Mouse (Mus musculus): ENCODE data around the gene Zc3h12d.

The Zc3h12d gene

DNA sequence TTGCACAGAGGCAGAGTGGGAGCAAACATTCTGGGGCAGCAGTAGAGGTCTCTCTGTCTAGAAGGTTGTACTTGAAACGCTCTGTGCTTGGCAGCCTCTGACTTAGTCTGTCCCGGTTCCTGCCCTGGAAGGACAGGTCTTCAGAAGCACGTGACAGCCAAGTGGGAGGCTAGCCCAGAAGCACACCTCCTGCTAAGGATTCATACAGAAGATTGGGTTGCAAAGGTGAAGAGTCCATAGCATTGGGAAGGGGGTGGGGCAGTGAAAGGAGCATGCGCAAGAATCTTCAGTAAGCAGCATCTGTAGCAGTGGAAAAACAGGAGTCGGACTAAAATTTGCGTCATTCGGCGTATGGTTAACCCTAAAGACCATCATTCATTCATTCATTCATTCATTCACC lies 5.8 kb downstream of the Zc3h12d start:
- in situ Hi-C loops (cut with MboI; ENCODE audit: low sequenced_read_pairs): no loop called here

DNA sequence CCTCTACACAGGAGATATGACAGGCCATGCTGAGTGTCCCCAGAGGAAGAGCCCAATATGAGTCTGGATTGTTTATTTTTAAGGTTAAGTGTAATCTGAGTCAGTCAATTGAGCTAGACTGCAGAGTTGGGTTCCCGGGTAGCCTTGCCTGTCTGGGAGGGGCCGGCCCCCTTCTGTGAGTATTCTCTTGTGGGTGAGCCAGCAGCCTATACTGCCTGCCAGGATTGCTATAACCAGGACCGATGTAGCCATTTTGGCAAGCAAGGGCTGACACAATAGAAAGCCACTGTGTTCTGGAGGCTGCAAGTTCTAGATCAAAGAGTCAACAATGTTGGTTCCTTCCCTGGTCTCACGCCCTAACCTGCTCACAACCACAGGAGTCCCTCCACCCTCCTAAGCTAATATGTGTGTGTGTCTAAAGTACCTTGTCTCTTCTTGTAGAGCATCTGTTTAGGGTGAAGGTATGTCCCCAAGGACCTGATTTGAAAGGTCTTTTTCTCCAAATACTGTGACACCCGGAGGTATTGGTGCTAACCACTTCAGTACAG lies 6.7 kb downstream of the Zc3h12d start:
- in situ Hi-C loops (cut with MboI; ENCODE audit: low sequenced_read_pairs): no loop called here

DNA sequence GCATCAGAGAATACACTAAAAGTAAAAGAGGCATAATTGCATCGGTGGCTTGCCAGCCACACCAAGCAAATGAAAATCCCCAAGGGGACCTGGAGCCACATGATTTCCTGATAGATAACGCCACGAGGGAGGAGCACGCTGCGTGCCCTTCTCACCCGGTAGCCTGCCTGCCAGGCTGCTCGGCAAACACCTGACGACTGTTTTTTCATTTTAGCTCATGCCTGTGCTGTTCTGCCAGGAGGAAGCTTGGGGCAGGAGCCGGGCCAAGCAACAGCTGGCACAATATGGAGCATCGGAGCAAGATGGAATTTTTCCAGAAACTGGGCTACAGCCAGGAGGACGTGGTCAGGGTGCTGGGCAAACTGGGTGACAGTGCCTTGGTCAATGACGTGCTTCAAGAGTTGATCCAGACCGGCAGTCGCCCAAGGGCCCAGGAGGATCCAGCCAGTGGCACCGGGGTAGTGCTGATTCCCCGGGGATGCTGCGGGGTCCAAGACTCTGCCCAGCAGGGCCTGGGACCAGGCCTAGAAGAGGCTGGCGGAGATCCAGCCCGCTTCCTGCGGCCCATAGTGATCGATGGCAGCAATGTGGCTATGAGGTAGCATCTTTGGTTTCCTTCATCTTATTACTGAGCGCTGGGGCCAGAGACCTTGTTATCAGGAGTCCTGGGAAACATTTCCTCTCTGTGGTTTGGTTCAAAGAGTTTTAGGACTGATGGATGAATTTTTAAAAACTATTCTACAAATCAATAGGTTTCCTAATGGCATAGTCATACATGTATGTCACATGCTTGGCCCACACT lies 7.5 kb downstream of the Zc3h12d start:
- in situ Hi-C loops (cut with MboI; ENCODE audit: low sequenced_read_pairs): no loop called here

DNA sequence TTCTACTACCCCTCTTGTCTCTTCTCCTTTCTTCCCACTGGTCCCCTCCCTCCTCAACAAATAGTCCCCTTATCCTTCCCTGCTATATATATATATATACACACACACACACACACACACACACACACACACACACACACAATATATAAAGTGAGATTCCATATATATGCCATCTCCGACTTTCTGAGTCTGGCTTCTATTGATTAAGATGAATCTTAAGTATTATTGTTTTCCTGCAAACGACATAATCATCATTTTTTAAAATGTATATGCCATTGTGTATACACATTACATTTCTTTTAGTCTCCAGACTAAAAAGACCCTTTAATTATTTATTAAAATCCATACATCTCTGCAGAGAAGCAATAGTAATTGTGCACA lies 8.1 kb downstream of the Zc3h12d start:
- in situ Hi-C loops (cut with MboI; ENCODE audit: low sequenced_read_pairs): no loop called here

DNA sequence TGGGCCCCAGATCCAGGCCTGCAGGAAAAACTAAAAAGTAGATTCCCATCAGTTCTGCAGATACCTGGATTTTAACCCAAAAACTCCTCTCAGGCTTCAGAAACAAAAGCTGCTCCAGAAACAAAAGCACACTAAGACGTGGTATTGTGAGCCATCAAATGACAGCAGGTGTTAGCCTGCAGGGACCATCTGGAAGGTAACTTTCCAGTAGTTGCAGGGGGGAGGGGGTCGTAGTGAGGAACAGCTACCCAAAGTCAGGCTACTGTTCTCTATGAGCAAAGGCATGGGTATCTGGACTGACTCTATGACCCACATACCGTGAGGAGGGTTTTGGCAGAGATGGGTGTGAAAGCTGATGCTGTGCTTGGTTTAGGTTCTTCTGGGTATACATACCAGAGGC lies 8.5 kb downstream of the Zc3h12d start:
- in situ Hi-C loops (cut with MboI; ENCODE audit: low sequenced_read_pairs): no loop called here

DNA sequence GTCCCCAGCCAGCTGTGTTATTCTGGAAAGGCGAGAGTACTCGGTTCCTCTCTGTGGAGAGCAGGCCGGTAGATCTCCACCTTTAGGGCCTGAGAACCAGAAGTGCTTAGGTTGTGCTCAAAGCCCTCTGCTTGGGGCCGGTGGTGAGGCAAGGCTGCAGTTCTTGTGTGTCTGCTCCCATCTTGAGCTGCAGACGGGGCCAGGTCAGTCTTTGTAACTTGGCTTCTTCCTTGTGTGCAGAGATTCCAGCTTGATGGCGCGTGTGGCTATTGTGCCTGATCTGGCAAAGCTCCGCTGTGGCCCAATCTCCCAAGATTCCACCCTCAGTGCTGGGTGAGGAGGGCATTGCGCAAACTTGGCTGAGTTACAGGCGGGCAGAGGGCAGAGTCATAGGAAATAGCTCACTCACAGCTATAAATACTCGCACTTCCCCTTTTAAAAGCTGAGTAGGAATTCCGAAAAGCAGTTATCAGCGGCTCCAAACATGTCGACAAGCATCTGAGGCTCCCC lies 9.4 kb downstream of the Zc3h12d start:
- in situ Hi-C loops (cut with MboI; ENCODE audit: low sequenced_read_pairs): no loop called here

DNA sequence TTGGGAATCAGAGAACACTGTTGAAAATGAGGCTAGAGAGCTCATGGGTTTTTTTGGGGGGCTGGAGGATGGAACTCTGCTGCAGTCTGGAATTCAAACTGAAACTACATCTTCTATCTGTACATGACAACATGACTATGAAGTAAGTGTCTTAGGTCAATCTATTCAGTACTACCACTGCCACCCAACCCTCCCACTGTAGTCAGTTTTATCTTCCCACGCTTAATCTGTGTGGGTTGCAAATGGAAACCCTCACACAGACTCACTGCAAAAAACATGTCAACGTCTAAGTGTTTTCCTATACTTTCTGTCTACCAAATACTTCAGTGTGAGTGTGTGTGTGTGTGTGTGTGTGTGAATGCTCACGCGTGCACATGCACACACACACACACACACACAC lies 10.9 kb downstream of the Zc3h12d start:
- in situ Hi-C loops (cut with MboI; ENCODE audit: low sequenced_read_pairs): no loop called here

DNA sequence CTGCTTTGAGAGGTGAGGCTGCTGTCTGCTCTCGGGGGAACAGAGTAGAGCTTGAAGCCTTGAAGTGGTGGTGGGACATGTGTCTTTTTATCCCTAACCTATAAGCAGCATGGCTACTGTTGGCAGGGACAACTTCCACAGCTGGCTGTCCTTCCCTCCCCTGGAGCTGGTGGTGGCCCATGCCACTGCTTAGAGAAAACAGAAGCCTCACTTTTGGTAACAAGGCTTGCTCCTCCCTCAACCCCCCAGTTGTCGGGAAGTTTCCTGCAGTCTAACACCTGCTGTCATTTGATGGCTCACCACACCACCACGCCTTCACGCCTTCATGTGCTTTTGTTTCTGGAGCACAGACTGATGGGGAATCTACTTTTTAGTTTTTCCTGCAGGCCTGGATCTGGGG lies 11.9 kb downstream of the Zc3h12d start:
- in situ Hi-C loops (cut with MboI; ENCODE audit: low sequenced_read_pairs): no loop called here

DNA sequence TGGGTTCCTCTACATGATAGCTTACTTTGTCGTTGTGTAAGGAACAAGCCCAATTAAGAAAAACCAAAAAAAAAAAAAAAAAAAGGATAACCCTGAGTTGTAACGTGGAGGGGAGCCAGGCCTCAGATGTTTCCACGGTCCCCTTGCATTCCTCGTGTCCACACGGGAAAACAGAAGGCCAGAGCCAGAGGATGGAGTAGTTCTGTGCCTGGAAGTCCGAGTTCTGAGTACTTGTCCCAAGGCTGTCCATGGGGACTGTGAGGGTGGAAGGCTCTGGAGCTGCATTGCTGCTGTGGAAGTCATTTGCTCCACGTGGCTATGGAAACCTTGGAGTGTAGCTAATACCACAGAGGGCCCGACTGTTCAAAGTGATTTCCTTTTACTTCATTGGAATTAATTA lies 12.9 kb downstream of the Zc3h12d start:
- in situ Hi-C loops (cut with MboI; ENCODE audit: low sequenced_read_pairs): no loop called here

DNA sequence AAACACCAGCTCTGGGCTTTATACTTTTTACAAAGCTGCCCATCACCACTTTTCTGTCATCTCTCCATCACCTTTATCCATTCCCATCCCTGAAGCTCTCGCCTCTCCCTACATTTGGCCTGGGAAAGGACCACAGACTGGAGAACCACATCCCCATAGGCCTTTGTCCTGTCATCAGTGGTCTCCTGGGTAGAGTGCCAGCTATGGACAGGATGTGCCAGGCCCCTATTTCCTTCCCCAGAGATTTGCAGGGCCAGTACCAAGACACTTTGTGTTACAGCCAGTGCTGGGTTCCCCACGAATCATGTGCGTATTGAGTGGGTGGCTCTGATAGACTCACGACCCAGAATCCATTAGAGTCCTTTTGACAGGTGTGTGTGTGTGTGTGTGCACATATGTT lies 13.7 kb downstream of the Zc3h12d start:
- in situ Hi-C loops (cut with MboI; ENCODE audit: low sequenced_read_pairs): no loop called here

DNA sequence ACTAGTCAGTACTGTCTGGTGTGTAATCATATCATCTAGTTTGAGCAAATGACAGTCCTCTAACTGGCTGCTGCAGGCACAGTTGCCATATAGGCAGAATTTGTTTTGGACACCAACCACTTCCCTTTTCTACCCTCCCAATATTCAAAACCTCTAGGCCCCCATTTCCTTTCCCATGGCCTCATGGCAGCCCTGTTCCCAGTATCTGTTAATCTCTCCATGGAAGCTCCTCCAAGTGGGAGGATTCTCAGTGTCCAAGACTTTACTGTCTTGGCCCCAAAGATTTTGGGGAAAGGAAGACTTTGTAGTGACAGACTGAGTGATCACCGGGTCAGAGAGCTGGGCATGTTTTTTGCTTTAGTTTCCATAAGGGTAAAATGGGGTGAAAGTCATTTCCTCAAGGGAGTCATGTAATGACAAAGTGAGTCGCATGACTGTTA lies 14.9 kb downstream of the Zc3h12d start:
- in situ Hi-C loops (cut with MboI; ENCODE audit: low sequenced_read_pairs): no loop called here

DNA sequence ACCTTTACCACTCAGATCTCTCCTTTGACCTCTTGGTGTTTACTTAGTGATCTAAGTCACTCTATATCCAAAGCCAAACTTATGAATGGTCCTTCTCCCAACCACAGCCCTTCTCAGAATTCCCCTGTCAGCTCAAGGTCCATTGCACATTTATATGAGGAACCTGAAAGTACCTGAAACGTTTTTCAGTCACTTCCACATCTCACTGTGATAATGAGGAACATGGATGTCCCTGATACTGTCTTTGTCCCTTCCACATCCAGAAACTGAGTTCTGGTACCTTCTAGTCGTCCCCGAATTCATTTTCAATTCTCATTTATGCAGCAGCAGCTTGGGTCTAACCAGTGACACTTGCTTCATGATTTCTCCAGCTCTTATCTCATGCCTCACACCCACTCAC lies 19.6 kb downstream of the Zc3h12d start:
- in situ Hi-C loops (cut with MboI; ENCODE audit: low sequenced_read_pairs): no loop called here

DNA sequence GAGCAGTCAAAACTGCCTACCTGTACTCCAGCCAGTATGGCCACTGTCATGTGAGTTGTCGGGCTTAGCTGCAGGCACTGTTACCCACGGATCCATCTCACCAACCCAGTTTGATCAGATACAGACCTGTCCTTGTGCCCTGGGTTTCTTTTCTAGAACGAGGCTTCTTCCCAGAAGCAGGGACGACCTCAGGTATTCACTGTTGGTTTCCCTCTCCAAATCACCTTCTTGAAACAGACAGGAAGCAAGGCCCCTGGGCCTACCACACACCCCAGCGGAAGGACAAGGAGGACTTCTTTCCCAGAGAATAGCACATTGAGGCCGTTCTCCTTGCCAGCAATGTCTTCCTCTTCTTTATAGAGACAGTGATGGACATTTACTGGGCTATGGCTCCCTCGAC lies 28.2 kb downstream of the Zc3h12d start:
- in situ Hi-C loops (cut with MboI; ENCODE audit: low sequenced_read_pairs): no loop called here

DNA sequence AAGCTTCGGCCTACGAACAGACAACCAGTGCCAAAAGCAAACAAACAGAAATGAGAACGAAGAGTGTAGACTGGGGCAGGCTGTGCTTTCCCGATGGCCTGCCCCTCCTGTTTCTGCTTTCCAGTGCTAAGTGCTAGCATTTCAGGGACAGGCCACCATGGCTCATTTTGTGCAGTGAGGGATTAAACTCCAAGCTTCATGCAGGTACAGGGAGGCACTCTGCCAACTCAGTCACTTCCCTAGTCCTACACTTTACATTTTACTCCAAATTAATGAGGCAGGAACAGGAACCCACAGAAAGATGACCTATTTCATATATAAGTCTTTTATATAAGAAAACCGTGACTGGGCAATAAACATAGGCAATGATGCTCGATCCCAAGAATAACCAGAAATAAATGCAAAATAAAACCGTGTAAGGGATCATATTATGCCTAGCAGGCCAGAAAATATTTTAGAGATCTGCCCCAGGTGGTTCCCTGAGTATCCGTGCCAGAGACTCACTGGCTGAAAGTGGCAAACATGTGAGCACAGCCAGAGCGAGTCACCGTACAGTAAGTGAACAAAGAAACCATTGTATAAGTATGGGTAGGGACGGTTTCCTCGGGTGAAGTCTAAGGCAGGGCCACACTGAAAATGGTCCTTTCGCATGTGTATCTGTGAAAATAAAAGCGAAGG lies 29.1 kb downstream of the Zc3h12d start:
- in situ Hi-C loops (cut with MboI; ENCODE audit: low sequenced_read_pairs): no loop called here

DNA sequence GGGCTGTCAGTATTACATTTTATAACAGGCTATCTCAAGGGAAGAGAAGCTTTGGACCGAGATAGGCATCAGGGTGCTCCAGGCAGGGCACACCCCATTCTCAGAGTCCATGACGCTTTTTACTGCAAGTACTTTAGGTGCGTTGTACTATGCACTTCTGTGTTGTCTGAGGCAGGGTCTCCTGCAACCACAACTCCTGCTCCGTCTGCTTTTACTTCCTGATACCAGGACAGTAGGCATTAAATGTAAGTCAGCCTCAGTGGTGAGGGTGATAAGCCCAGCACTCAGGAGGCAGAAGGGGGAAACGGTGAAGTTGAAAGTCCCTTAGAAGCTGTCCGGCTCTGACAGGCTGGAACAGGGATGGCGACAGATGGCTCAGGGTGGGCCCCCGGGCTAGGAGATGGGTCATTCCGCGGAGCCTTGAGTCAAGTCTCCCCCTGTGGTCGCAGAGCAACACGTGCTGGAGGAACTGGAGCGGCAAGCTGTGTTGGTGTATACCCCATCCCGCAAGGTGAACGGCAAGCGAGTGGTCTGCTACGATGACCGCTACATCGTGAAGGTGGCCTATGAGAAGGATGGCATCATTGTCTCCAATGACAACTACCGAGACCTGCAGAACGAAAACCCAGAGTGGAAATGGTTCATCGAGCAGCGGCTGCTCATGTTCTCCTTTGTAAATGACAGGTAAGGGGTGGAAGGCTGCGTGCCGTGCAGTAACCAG lies 29.8 kb downstream of the Zc3h12d start:
- in situ Hi-C loops (cut with MboI; ENCODE audit: low sequenced_read_pairs): no loop called here

DNA sequence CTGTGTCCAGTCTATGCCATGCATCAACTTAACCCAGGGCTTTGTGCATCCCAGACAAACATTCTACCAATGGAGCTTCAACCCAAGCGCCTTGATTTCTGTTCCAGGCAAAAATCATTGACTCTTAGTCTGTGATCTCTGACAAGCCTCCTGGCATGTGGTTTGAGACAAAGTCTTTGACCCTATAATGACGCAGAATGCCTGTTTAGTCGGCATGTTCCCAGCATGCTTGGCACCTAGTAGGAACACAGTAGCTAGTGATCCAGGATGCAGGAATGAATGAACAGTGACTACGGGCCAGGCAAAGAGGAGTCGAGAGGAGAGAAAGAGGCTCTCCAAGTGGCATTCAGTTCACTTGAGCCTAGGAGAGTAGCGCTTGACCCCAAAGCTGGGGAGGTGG lies 31.1 kb downstream of the Zc3h12d start:
- in situ Hi-C loops (cut with MboI; ENCODE audit: low sequenced_read_pairs): no loop called here

DNA sequence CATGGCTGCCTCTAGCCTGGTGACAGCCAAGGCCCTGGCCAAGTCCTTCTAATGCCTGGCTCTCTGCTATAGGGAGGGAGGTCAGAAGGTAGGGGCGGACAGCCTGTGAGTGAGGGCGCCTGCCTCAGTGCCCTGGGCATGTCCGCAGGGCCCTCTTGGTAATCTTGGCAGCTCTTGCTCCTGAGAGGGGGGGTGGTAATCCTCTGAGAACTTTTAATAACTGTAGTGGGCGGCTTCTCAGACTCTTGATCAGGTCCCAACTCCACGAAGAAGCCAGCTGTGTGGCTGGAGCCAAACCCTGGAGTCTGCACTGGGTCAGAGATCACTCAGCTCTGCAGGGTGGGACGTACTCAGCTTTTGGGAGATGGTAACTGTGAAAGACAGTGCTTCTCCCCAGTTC lies 31.9 kb downstream of the Zc3h12d start:
- in situ Hi-C loops (cut with MboI; ENCODE audit: low sequenced_read_pairs): no loop called here

DNA sequence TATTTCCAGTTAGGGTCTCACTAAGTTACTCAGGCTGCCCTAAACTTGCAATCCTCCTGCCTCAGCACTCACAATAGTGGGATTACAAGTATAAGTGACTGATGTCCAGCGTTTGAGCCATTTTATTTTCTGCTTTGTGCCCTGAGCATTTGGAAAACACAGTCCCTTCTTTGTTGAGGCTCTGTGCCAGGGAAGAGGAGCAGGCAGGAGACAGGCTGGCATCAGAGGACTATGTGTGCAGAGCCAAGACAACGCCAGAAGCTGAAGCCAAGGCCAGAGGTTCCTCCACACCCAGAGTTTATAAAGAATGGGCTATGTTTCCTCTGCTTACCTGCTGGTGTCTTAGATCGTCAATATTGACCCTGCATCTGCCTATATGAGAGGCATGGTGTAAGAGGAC lies 32.5 kb downstream of the Zc3h12d start:
- in situ Hi-C loops (cut with MboI; ENCODE audit: low sequenced_read_pairs): no loop called here

DNA sequence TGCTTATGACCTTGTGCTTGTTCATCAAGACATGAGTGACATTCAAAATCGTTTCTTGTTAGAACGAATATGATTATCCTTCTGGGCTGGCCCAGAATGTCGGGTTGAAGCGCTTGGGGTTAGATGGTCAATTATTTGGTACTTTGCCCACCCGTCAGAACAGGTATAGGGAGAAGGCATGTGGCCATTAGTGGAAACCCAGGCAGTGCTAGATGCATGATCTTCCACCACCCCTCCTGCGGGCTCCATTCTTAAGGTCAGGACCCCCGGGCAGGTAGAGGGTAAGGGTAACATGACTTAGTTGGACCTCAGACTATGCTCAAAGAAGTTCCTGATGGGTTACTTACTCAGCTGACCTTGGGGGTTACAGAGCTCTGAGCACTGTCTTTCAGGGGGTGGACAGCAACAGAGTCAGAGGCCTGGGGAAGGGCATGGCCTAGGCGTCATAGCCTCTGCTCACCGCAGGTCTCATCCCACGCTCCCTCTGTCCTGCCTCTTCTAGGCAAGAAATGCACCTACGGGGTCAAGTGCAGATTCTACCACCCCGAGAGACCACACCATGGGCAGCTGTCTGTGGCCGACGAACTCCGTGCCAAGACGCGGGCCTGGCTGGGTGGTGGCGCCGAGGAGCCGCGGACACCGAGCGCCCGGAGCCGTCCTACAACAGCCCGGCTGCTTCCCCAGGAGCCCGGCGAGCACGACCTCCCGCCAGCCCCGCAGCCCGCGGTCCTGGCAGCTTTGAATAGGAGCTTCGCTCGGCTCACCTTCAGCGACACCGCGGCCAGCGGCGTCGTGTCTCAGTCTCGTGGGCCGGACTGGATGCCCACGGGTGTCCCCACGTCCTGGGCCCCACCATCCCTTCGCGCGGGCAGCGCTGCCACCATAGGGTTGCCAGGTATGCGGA lies 34.7 kb downstream of the Zc3h12d start:
- in situ Hi-C loops (cut with MboI; ENCODE audit: low sequenced_read_pairs): no loop called here

DNA sequence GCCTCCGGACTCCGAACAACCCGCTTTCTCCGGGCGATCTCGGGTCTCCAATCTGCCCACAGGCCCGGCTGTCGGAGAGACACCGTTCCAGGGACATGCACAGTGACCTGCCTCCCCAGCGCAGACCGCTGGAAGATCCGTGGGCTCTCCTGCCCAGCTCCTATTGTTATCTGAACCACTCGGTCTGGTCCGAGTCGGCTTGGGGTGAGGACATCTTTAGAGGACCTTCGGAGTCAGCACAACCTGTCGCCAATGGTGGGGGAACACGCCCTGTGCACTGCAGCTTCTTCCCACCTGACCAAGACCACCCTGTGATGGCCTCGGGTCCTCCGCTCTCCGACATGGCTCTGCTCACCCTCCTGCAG lies 35.4 kb downstream of the Zc3h12d start:
- in situ Hi-C loops (cut with MboI; ENCODE audit: low sequenced_read_pairs): no loop called here

DNA sequence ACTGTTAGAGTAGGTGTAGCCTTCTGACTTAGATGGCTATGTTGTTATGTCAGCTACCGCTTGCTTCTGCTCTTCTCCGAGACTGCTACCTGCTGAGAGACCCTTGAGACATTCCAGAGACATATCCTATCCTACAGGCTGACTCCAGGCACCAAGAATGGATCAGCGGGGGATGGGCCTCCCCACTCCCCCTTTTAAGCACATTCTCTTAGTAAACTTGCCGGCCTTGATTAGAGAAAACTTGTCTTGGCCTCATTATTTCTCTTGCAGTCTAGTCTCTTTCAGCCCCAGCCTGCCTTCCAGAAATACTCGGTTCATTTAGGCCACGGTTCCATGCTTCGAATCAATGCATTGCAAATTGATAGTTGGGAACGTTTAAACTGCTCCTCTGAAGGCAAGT lies 37.5 kb downstream of the Zc3h12d start:
- in situ Hi-C loops (cut with MboI; ENCODE audit: low sequenced_read_pairs): no loop called here
